Mouse (Mus musculus) kidney, adult 2 months (tissue): ENCODE data around the gene Pkd2.

Experiments
- CTCF ChIP-seq: fragments of 200-500 bp; conservative IDR thresholded peaks from 2 replicates; pipeline ENCODE4 v1.5.1; 2011; ENCODE audit warnings: low read depth, mild to moderate bottlenecking, control low read depth, low read length, moderate library complexity, mixed read lengths; ENCODE audit not compliant: insufficient read depth, insufficient read length
- POLR2A ChIP-seq: fragments of 200-500 bp; IDR thresholded peaks from one replicate; pipeline ENCODE4 v1.6.1; 2011; ENCODE audit warnings: low read depth, low read length, control low read depth

DNA sequence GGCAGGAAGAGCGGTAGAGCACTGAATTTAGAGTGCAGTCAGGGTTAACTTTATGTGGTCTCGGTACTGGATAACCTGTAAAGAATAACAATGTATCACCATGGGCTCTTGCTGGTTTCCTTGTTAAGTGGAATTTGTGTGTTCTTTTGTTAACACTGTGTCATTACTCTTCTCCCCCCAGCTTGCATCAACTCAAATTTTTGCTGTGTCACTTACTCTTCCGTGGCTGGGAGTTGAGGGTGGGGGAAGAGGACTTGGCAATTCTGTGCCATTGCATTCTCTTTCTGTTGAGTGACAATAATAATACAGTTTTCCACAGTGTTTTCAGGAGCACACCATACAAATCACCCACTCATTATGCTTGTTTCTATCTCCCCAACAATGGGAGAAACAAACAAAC is 42.2 kb upstream of the Pkd2 start:
- no peak for TF ChIP-seq CTCF
- no peak for TF ChIP-seq POLR2A
